Mouse (Mus musculus): ENCODE results near the gene Slc43a3. TPM values are rescaled to one million over a fixed set of nuclear protein-coding genes. Genes with fewer than 3 reads are reported as not detected.

The Slc43a3 gene
- 2.1 TPM for polyA plus RNA-seq (2017; shearing (Covaris generic))

DNA sequence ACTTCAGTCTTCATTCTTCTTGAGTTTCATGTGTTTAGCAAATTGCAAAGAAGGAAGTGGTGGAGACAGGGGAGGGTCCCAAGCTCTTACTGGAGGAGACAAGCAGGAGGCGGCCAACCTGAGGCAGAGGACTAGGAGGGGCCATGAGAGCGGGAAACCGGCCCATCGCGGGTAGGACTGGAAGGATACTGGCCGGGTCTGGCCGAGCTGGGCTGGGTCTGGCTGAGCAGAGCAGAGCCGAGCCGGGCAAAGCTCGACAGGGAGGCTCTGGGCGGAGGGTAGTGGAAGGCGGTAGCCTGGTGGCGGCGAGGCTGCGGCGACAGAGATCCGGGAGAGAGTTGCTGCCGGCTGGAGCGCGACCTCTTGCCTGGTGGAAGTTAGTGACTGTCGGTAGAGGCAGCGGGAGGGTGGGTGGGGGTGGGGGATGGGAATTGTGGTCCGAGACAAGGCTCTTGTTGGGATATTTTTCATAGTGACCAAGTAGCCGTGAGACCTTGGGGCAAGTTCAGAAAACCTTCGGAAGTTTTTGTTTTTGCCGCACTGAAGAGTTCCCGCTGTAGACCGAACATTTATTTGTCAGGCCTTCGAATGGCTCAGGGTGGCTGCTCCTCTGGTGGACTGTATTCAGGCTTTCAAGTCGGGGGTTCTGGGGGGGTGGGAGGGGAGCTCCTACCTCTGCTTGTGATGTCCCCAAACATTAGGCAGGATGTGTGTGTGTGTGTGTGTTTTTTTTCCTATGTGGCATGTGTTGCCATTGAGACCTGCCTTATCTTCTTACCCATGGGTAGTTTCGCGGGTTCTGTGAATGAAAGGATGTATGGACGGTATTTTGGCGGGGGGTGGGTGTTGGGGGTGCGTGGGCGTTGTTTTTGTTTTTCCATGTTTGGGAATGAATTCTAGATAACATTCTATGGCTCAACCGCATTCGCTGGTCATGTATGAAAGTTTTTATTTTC lies at the start of gene Slc43a3:
Slc43a3 (plus strand) TSS at position 106 of the 956 bp plus-strand sequence.

GRCm38 (mm10) chr2:84980188-84980587 lies 43.8 kb downstream of the Slc43a3 start, which contains the start of gene Prg2:
Gene Prg2 (plus strand): TSS chr2:84980461.

DNA sequence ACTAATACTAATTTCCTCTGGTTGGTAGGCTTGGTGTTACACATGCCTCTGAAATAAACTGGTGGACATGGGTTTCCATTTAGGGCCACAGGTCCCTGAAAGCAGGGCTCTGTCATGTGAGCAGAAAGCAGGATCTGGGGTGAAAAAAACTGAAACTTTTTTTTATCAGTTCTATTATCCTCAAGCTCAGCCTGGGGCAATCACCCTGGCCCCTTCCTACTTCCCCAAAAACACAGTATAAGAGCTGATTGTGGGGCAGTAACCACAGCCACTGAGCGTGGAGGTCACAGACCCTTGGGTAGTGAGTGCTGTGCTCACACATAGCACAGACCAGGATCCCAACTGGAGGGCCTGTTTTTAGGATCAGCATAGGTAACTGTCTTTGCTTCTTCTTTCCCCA lies 51.6 kb downstream of the Slc43a3 start, which contains the start of gene Prg3:
Prg3 (plus strand) TSS at position 286 of the 400 bp plus-strand sequence.

Other genes with a start within 250 kb of the Slc43a3 start
- gene Zdhhc5, start 221.4 kb upstream of the Slc43a3 start, polyA plus RNA-seq (2017; shearing (Covaris generic)): 54.3 TPM
- 93.8 TPM for gene Clp1, start 209.2 kb upstream of the Slc43a3 start, polyA plus RNA-seq (2017; shearing (Covaris generic))
- gene Ypel4, start 202.5 kb upstream of the Slc43a3 start, polyA plus RNA-seq (2017; shearing (Covaris generic)): 0.99 TPM
- gene Gm19426, start 192.9 kb upstream of the Slc43a3 start, polyA plus RNA-seq (2017; shearing (Covaris generic)): not detected
- gene Serping1, start 161.1 kb upstream of the Slc43a3 start, polyA plus RNA-seq (2017; shearing (Covaris generic)): 0.45 TPM
- gene Ube2l6, start 137.8 kb upstream of the Slc43a3 start, polyA plus RNA-seq (2017; shearing (Covaris generic)): 6.1 TPM
- gene Smtnl1, start 113.9 kb upstream of the Slc43a3 start, polyA plus RNA-seq (2017; shearing (Covaris generic)): not detected
- gene Timm10, start 109.6 kb upstream of the Slc43a3 start, polyA plus RNA-seq (2017; shearing (Covaris generic)): 14.3 TPM
- 19.3 TPM for gene Slc43a1, start 97.7 kb upstream of the Slc43a3 start, polyA plus RNA-seq (2017; shearing (Covaris generic))
- gene Rtn4rl2, start 49.9 kb upstream of the Slc43a3 start, polyA plus RNA-seq (2017; shearing (Covaris generic)): not detected
- not detected for gene Prg2, start 43.9 kb downstream of the Slc43a3 start, polyA plus RNA-seq (2017; shearing (Covaris generic))
- not detected for gene Prg3, start 51.6 kb downstream of the Slc43a3 start, polyA plus RNA-seq (2017; shearing (Covaris generic))
- gene Ssrp1, start 100.7 kb downstream of the Slc43a3 start, polyA plus RNA-seq (2017; shearing (Covaris generic)): 174 TPM
- 0.84 TPM for gene P2rx3, start 100.9 kb downstream of the Slc43a3 start, polyA plus RNA-seq (2017; shearing (Covaris generic))
- gene Tnks1bp1, start 111.4 kb downstream of the Slc43a3 start, polyA plus RNA-seq (2017; shearing (Covaris generic)): 9.9 TPM
- gene Aplnr, start 199.6 kb downstream of the Slc43a3 start, polyA plus RNA-seq (2017; shearing (Covaris generic)): 0.43 TPM

All from effector memory CD4-positive, alpha-beta T cell, adult 7 months (primary cell).